Mouse (Mus musculus): ENCODE results near the gene Lhx9. TPM values are rescaled to one million over a fixed set of nuclear protein-coding genes. Genes with fewer than 3 reads are reported as not detected.
A peak's percentile ranks its signal among the peaks of the same experiment; 100 is the strongest.

The Lhx9 gene
- polyA plus RNA-seq, 1 experiment from 2014 or later = 5.2 TPM

DNA sequence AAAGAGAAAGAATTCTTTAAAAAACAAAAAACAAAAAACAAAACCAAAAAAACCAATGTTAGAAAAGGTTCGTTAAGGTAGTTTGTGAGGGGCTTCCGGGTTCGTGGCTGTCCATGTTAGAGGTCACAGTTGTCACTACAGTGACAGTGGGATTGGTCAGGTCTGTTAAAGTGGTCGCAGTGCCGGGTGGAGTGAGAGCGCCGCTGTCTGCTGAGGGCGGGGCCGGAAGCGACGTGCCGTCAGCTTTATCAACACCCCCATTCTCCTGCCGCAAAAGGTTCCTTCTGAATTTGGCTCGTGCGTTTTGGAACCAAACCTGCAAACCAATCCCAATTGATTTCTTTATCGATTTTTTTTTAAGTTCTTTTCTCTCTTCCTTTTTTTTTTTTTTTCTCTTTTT lies 17.1 kb downstream of the Lhx9 start:
- under 1% methylated on average over 16 of the region's 16 CpGs for WGBS

DNA sequence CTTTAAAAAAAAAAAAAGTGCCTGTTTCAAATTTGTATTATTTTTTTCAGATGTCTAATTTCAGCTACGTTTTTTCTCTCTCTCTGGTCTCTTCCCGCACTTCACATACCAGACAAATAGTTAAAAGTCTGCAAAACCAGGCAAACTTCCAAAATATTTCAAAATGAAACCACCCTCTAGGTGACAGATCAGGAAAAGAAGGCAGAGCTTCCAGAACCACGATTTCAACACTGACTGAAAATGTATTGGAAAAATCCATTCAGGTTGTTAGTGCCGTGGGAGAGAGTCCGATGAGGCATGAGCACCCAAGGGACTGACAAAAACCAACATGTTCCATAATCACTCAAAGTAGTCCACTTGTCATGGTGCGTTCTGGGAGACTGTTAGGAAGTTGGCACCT lies 21.5 kb downstream of the Lhx9 start:
- H3K27me3 ChIP-seq (ENCODE audit: insufficient read depth, poor library complexity, severe bottlenecking) = 0 out of 2 replicates have a peak, but pooled peaks cover 2% of the 10 kb centered on the region
- H3K36me3 ChIP-seq = no peaks in the 10 kb centered on the region
- H3K9me3 ChIP-seq = no peaks in the 10 kb centered on the region
- no peak for DNase-seq (ENCODE audit: low spot score)
- WGBS = 69% methylated on average over 6 of the region's 6 CpGs
- H3K4me1 ChIP-seq = no peaks in the 10 kb centered on the region
- H3K4me3 ChIP-seq = no peak overlapping the region
- no peak overlapping the region for H3K27ac ChIP-seq

More for the DNA sequence above, 17.1 kb downstream of the Lhx9 start:
- peak; percentile 91 for DNase-seq (ENCODE audit: low spot score)
- peaks cover 46% of the 10 kb centered on the region for H3K27me3 ChIP-seq (ENCODE audit: insufficient read depth, poor library complexity, severe bottlenecking)
- H3K36me3 ChIP-seq = no peaks in the 10 kb centered on the region
- no peaks in the 10 kb centered on the region for H3K4me1 ChIP-seq
- no peak overlapping the region for H3K27ac ChIP-seq
- H3K4me3 ChIP-seq = peak overlapping the region; percentile 52
- no peaks in the 10 kb centered on the region for H3K9me3 ChIP-seq

- 81% methylated on average over 1 of the region's 1 CpGs for WGBS
- no peaks in the 10 kb centered on the region for H3K27me3 ChIP-seq (ENCODE audit: insufficient read depth, poor library complexity, severe bottlenecking)
Measured at GRCm38 (mm10) chr1:138822985-138823322, 25.4 kb downstream of the Lhx9 start.

GRCm38 (mm10) chr1:138822255-138822984 lies 26.0 kb downstream of the Lhx9 start:
- Histone ChIP-seq H3K9me3 (no peaks in the 10 kb centered on the region), H3K36me3 (no peaks in the 10 kb centered on the region), H3K27me3 (ENCODE audit: insufficient read depth, poor library complexity, severe bottlenecking) (no peaks in the 10 kb centered on the region), H3K27ac (no peak overlapping the region), H3K4me3 (no peak overlapping the region), H3K4me1 (no peaks in the 10 kb centered on the region)
- DNase-seq (ENCODE audit: low spot score) = no peak
- 80% methylated on average over 7 of the region's 7 CpGs for WGBS

More at GRCm38 (mm10) chr1:138822985-138823322, 25.4 kb downstream of the Lhx9 start:
- H3K4me1 ChIP-seq = no peaks in the 10 kb centered on the region
- no peaks in the 10 kb centered on the region for H3K36me3 ChIP-seq
- H3K9me3 ChIP-seq = no peaks in the 10 kb centered on the region
- DNase-seq (ENCODE audit: low spot score) = no peak
- H3K27ac ChIP-seq = no peak overlapping the region
- no peak overlapping the region for H3K4me3 ChIP-seq

DNA sequence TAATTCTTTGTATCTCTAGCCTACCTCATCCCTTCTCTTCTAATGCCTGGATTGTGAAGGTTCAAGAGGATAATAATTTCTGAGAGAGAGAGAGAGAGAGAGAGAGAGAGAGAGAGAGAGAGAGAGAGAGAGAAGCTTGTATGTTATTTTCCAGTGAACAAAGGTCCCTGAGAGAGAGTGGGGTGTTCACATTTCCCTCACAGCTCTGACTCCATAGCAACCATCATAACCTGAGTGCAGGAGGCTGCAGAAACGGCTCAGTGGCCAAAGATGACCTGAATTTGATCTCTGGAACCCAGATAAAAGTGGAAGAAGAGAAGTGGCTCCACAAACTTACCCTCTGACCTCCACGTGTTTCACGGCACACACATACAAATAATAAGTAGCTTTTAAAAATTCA lies 46.6 kb downstream of the Lhx9 start:
- H3K36me3 ChIP-seq = no peaks in the 10 kb centered on the region
- no peaks in the 10 kb centered on the region for H3K27me3 ChIP-seq (ENCODE audit: insufficient read depth, poor library complexity, severe bottlenecking)
- DNase-seq (ENCODE audit: low spot score) = no peak
- H3K4me3 ChIP-seq = no peak overlapping the region
- H3K4me1 ChIP-seq = no peaks in the 10 kb centered on the region
- 52% methylated on average over 3 of the region's 3 CpGs for WGBS
- no peaks in the 10 kb centered on the region for H3K9me3 ChIP-seq
- no peak overlapping the region for H3K27ac ChIP-seq

GRCm38 (mm10) chr1:138801296-138801695 lies 47.1 kb downstream of the Lhx9 start:
- Histone ChIP-seq H3K4me3 (no peak overlapping the region), H3K9me3 (no peaks in the 10 kb centered on the region), H3K27me3 (ENCODE audit: insufficient read depth, poor library complexity, severe bottlenecking) (no peaks in the 10 kb centered on the region), H3K4me1 (no peaks in the 10 kb centered on the region), H3K36me3 (no peaks in the 10 kb centered on the region), H3K27ac (no peak overlapping the region)
- DNase-seq (ENCODE audit: low spot score) = no peak
- WGBS = 62% methylated on average over 3 of the region's 3 CpGs

DNA sequence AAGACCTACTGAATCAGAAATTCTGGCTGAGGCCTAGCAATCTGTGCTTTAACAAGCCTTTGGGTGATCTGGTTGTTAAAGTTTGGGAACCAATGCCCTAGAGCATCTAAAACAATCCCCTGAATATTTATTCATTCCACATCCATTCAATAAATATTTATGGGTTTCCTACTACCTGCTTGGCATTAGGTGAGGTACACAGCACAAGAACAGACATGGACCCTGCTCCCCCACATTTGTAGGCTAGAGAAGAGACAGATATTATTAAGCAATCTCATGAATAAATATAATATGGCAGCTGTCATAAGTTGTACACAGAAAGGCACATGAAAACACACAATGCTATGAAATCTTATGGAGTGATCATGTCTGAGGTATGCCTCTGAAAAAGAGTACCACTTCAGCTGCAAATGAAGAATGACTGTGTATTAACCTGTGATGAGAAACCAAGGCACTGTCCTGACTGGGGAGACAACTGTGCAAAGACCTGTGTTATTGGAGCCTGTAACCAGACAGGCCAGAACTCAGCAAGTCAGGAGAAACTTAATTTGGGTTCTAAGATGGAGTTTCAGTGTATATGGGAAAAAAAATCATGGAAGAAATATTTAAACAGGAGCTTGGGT lies 48.6 kb downstream of the Lhx9 start:
- no peak overlapping the region for H3K4me3 ChIP-seq
- H3K27ac ChIP-seq = no peak overlapping the region
- DNase-seq (ENCODE audit: low spot score) = no peak
- H3K9me3 ChIP-seq = no peaks in the 10 kb centered on the region
- no peaks in the 10 kb centered on the region for H3K36me3 ChIP-seq
- H3K27me3 ChIP-seq (ENCODE audit: insufficient read depth, poor library complexity, severe bottlenecking) = no peaks in the 10 kb centered on the region
- no peaks in the 10 kb centered on the region for H3K4me1 ChIP-seq

DNA sequence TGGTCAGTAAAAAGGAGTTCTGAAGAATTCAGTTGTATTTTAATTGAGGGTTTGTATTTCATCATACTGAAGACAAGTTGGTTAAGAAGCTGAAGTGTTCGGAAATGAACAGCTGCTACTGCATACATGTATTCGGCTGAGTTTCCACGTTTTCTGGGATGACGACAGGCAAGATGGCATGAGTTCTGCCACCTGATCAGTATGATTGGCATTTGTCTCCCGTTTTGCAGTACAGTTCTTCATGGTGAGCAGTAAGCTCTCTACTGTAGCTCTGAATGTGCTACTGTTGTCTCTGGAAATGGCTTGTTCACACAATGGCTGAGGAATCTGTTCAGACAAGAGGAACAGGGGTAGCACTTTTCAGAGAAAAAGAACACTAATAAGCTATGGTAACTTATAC lies 50.3 kb downstream of the Lhx9 start:
- H3K36me3 ChIP-seq = no peaks in the 10 kb centered on the region
- 83% methylated on average over 5 of the region's 5 CpGs for WGBS
- H3K4me3 ChIP-seq = no peak overlapping the region
- no peaks in the 10 kb centered on the region for H3K27me3 ChIP-seq (ENCODE audit: insufficient read depth, poor library complexity, severe bottlenecking)
- H3K27ac ChIP-seq = no peak overlapping the region
- no peaks in the 10 kb centered on the region for H3K9me3 ChIP-seq
- H3K4me1 ChIP-seq = no peaks in the 10 kb centered on the region
- no peak for DNase-seq (ENCODE audit: low spot score)

GRCm38 (mm10) chr1:138785856-138786255 lies 62.5 kb downstream of the Lhx9 start:
- H3K4me3 ChIP-seq = no peak overlapping the region
- no peak overlapping the region for H3K27ac ChIP-seq
- H3K4me1 ChIP-seq = peaks cover 7% of the 10 kb centered on the region; the same call in 1 of the 2 replicates
- no peaks in the 10 kb centered on the region for H3K27me3 ChIP-seq (ENCODE audit: insufficient read depth, poor library complexity, severe bottlenecking)
- WGBS = 71% methylated on average over 10 of the region's 10 CpGs
- DNase-seq (ENCODE audit: low spot score) = no peak
- no peaks in the 10 kb centered on the region for H3K36me3 ChIP-seq
- H3K9me3 ChIP-seq = no peaks in the 10 kb centered on the region

GRCm38 (mm10) chr1:138784019-138784418 lies 64.4 kb downstream of the Lhx9 start:
- H3K27ac ChIP-seq = no peak overlapping the region
- WGBS = 66% methylated on average over 5 of the region's 5 CpGs
- DNase-seq (ENCODE audit: low spot score) = no peak

More at GRCm38 (mm10) chr1:138784019-138784418, 64.4 kb downstream of the Lhx9 start:
- H3K36me3 ChIP-seq = no peaks in the 10 kb centered on the region
- peaks cover 7% of the 10 kb centered on the region; the same call in 1 of the 2 replicates for H3K4me1 ChIP-seq
- no peaks in the 10 kb centered on the region for H3K27me3 ChIP-seq (ENCODE audit: insufficient read depth, poor library complexity, severe bottlenecking)
- H3K9me3 ChIP-seq = no peaks in the 10 kb centered on the region
- no peak overlapping the region for H3K4me3 ChIP-seq

Other genes with a start within 250 kb of the Lhx9 start
- 35.5 and 40.6 TPM in 2 replicates for gene Nek7, start 228.4 kb downstream of the Lhx9 start, polyA plus RNA-seq (2016; fragmentation: Nextera tagmentation; extraction: Ambion mirVana)
- gene 2310009B15Rik, start 8.3 kb upstream of the Lhx9 start, polyA plus RNA-seq (2016; fragmentation: Nextera tagmentation; extraction: Ambion mirVana) = 27.0 and 30.2 TPM in 2 replicates
- gene Dennd1b, start 114.9 kb upstream of the Lhx9 start, polyA plus RNA-seq (2016; fragmentation: Nextera tagmentation; extraction: Ambion mirVana) = 9.3 and 11.2 TPM in 2 replicates

Data from heart, embryonic 10.5 days (tissue).